Comparison of ENCODE assay signal across 9 mouse cellular contexts in the genomic region with DNA sequence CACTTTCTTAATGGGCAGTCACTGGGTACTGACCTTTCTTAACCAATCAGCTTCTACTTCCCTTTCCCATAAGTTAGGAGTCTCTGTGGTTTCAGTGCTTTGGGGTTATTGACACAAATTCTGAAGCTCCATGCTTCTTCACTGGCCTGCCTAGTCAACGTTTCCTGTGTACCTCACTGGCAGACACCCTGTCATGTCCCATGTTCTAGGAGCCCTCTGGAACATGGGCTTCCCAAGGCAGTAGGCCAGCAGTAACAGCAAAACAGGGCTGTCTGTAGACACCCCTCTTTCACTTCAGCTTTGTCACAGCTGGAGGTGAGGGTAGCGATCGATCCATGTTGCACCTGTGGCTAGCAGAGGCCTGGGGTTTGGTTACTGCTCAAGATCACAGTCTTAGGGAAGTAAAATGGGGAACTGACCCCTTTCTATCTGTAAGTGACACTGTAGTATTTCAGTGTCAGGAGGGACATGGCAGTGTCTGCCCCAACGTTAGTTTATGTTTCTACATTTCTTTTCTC. TPM values are rescaled to one million over a fixed set of nuclear protein-coding genes. Genes with fewer than 3 reads are reported as not detected.
DNase-seq lines count a peak whose midpoint lies in the region; ATAC-seq and TF ChIP-seq lines count a peak whose summit lies in the region.
"Had no signal": no experiment of that assay in that cellular context is flagged by ENCODE, and none has a peak within 500 bp of the region (broad histone marks: within the 10 kb centered on the region; RNA-seq: fewer than 3 reads in every experiment).

No protein-coding gene starts in this region.

- no peak overlapping the region for H3K4me3 ChIP-seq in liver, postnatal 0 days (ENCODE audit: low read depth, low read length)
- no peak overlapping the region for H3K4me3 ChIP-seq in stomach, postnatal 0 days (ENCODE audit: low read depth, low read length)
- no peak overlapping the region for H3K4me3 ChIP-seq in forebrain, embryonic 10.5 days
- H3K4me3 ChIP-seq: lung, embryonic 15.5 days had no signal

- peak; percentile 13; the same call in 1 of the 2 replicates for ATAC-seq in liver, postnatal 0 days
- ATAC-seq in stomach, postnatal 0 days (ENCODE audit: low FRiP score, low TSS enrichment): no peak

- peak; percentile 13; the same call in 1 of the 2 replicates for TF ChIP-seq EP300 in liver, postnatal 0 days (IDR thresholded peaks at IDR 0.05; ENCODE audit: low read depth)
- no peak for TF ChIP-seq EP300 in stomach, postnatal 0 days (optimal IDR thresholded peaks at IDR 0.05)

- 19% methylated on average over 4 of the region's 4 CpGs for WGBS in liver, postnatal 0 days (ENCODE audit: insufficient replicate concordance)
- WGBS in stomach, postnatal 0 days: 70% methylated on average over 4 of the region's 4 CpGs
- 93% methylated on average over 4 of the region's 4 CpGs for WGBS in forebrain, embryonic 10.5 days

- peak; percentile 30 for DNase-seq in thymus, postnatal 14 days
- no peak for DNase-seq in thymus, adult 18-20 months
- peak; percentile 50 for DNase-seq in c-Kit-positive CD71-negative TER-119-negative erythroid progenitor cells, embryonic 14.5 days (ENCODE audit: low read depth)
- DNase-seq in liver, postnatal 0 days: peak; percentile 49
- peak; percentile 27 for DNase-seq in stomach, postnatal 0 days (ENCODE audit: low spot score)
- no peak for DNase-seq in kidney, adult 18-20 months
- DNase-seq in forebrain, embryonic 10.5 days (ENCODE audit: extremely low spot score, low spot score): no peak
- DNase-seq: kidney, postnatal 36 days had no signal

- peak overlapping the region; percentile 95 for H3K27ac ChIP-seq in liver, postnatal 0 days (ENCODE audit: low read depth)
- peak overlapping the region; percentile 82 for H3K27ac ChIP-seq in stomach, postnatal 0 days (replicated peaks)
- H3K27ac ChIP-seq in forebrain, embryonic 10.5 days: no peak overlapping the region
- H3K27ac ChIP-seq: lung, embryonic 15.5 days had no signal

- peak overlapping the region; percentile 61 for H3K4me2 ChIP-seq in liver, postnatal 0 days (ENCODE audit: low read depth, low read length)
- H3K4me2 ChIP-seq in stomach, postnatal 0 days (replicated peaks; ENCODE audit: low read depth): no peak overlapping the region
- H3K4me2 ChIP-seq: lung, embryonic 15.5 days had no signal

- H3K9me3 ChIP-seq in liver, postnatal 0 days (ENCODE audit: low read length): no peaks in the 10 kb centered on the region
- H3K9me3 ChIP-seq in stomach, postnatal 0 days (ENCODE audit: control insufficient read depth, low read length): no peaks in the 10 kb centered on the region
- H3K9me3 ChIP-seq in forebrain, embryonic 10.5 days: no peaks in the 10 kb centered on the region
- H3K9me3 ChIP-seq: lung, embryonic 15.5 days had no signal

- peaks cover 75% of the 10 kb centered on the region for H3K4me1 ChIP-seq in liver, postnatal 0 days (ENCODE audit: insufficient read depth)
- H3K4me1 ChIP-seq in stomach, postnatal 0 days (replicated peaks; ENCODE audit: control insufficient read depth, insufficient read depth): peaks cover 9% of the 10 kb centered on the region
- peaks cover 62% of the 10 kb centered on the region for H3K4me1 ChIP-seq in forebrain, embryonic 10.5 days

- peak overlapping the region; percentile 40 for H3K9ac ChIP-seq in liver, postnatal 0 days (replicated peaks)
- H3K9ac ChIP-seq in stomach, postnatal 0 days (ENCODE audit: low read length): no peak overlapping the region
- H3K9ac ChIP-seq: lung, embryonic 15.5 days had no signal

- no peak for TF ChIP-seq CTCF in liver, postnatal 0 days (IDR thresholded peaks at IDR 0.05; ENCODE audit: low read depth)
- TF ChIP-seq CTCF in stomach, postnatal 0 days (IDR thresholded peaks at IDR 0.05; ENCODE audit: low read depth): no peak

- no peaks in the 10 kb centered on the region for H3K36me3 ChIP-seq in liver, postnatal 0 days (replicated peaks; ENCODE audit: insufficient read depth, low read length)
- H3K36me3 ChIP-seq in stomach, postnatal 0 days (ENCODE audit: control insufficient read depth, insufficient read depth, low read length): no peaks in the 10 kb centered on the region
- peaks cover 28% of the 10 kb centered on the region; the same call in 1 of the 2 replicates for H3K36me3 ChIP-seq in forebrain, embryonic 10.5 days (replicated peaks)
- H3K36me3 ChIP-seq: lung, embryonic 15.5 days had no signal

- no peaks in the 10 kb centered on the region for H3K27me3 ChIP-seq in liver, postnatal 0 days (ENCODE audit: insufficient read depth, low read length)
- H3K27me3 ChIP-seq in stomach, postnatal 0 days (ENCODE audit: control insufficient read depth, insufficient read depth, low read length): no peaks in the 10 kb centered on the region
- H3K27me3 ChIP-seq in forebrain, embryonic 10.5 days (ENCODE audit: poor library complexity, severe bottlenecking): no peaks in the 10 kb centered on the region
- H3K27me3 ChIP-seq: lung, embryonic 15.5 days had no signal

RNA-seq across cellular contexts. Expression of gene Rapgef1, which starts 4.6 kb away (rescaled TPM):
- polyA plus RNA-seq in liver, postnatal 0 days (2015; fragmentation: Nextera tagmentation; extraction: Ambion mirVana): 4.8 and 5.1 TPM in 2 replicates
- 7.2 and 7.6 TPM in 2 replicates for polyA plus RNA-seq in stomach, postnatal 0 days (2015; fragmentation: Nextera tagmentation; extraction: Ambion mirVana)
- 15.9 and 17.2 TPM in 2 replicates for polyA plus RNA-seq in forebrain, embryonic 10.5 days (2016; fragmentation: Nextera tagmentation; extraction: Ambion mirVana)

Comparison
In these comparisons a context has a peak if more than half of its experiments do, and no peak if none do; other contexts are left out.
1. DNase-seq: peak in thymus, postnatal 14 days (single experiment), c-Kit-positive CD71-negative TER-119-negative erythroid progenitor cells, embryonic 14.5 days (single experiment), liver, postnatal 0 days (single experiment) and stomach, postnatal 0 days (single experiment); none in thymus, adult 18-20 months (0 of 2), kidney, adult 18-20 months (single experiment) and forebrain, embryonic 10.5 days (single experiment).